Mouse (Mus musculus) layer of hippocampus, postnatal 10 days (tissue): ENCODE measurements at regions not wholly inside any gene's neighbourhood (a gene's known extent, or its start where the extent isn't known, plus 50 kb on each side); places are given as distances from the start of the nearest gene placed in this dataset.

Experiments used
- DNase-seq, 2 experiments: peaks; one replicate each; pipeline ENCODE4 v3.0.0; 2021; ENCODE audit warnings: low spot score in 2 of 2

GRCm38 (mm10) chr7:75398904-75399724 is 56.2 kb upstream of the Akap13 start:
- DNase-seq, result peak; percentile 45 to 59

GRCm38 (mm10) chr7:75400471-75400870 is 54.9 kb upstream of the Akap13 start:
- no peak for DNase-seq

DNA sequence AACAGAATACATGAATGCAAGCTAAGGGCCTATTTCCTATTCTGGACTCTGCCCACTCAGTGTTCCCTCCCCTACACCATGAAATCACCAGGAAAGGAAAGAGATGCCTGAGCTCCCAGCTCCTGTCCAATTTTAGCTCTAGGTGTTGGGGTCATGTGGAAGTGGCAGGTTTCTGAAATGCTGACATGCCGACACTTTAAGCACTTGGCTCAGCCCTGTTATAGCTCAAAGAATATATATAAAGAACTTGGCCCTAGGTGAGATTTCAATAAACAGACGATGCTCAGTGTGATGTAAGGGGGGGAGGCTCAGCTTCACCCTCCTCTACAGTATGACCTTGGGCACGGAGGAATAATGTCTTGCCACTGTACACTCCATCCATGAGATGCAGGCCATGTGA is 50.4 kb upstream of the Akap13 start:
- no peak for DNase-seq
